Mouse (Mus musculus) thymus, adult 2 months (tissue): ENCODE data around the gene Mical2.

Experiments
- CTCF ChIP-seq: fragments of 200-500 bp; IDR thresholded peaks from 2 replicates; pipeline ENCODE4 v1.5.1; 2012; ENCODE audit warnings: mild to moderate bottlenecking, control low read depth, low read length, moderate library complexity, borderline replicate concordance; ENCODE audit not compliant: control insufficient read depth, poor library complexity, insufficient read depth; ENCODE audit errors: extremely low read depth
- POLR2A ChIP-seq: fragments of 200-500 bp; IDR thresholded peaks from 2 replicates; pipeline ENCODE4 v1.6.1; 2012; ENCODE audit warnings: mild to moderate bottlenecking, low read length, control low read depth, moderate library complexity; ENCODE audit not compliant: control insufficient read depth, poor library complexity, insufficient read depth; ENCODE audit errors: extremely low read depth

GRCm38 (mm10) chr7:112409991-112410390 lies 184.3 kb downstream of the Mical2 start:
- TF ChIP-seq CTCF (no peak), POLR2A (no peak)
